Mouse (Mus musculus) bone marrow, adult 2 months (tissue): ENCODE measurements around the gene Cuedc2.

ENCODE experiments used
- CTCF ChIP-seq: fragments of 200-500 bp; IDR thresholded peaks from 2 replicates; pipeline ENCODE4 v1.5.1; 2011; ENCODE audit warnings: low read length, control low read depth; ENCODE audit not compliant: control insufficient read depth, insufficient read depth
- POLR2A ChIP-seq: fragments of 200-500 bp; IDR thresholded peaks from 2 replicates; pipeline ENCODE4 v1.6.1; 2011; ENCODE audit warnings: low read depth, mild to moderate bottlenecking, control low read depth, low read length, borderline replicate concordance; ENCODE audit not compliant: control insufficient read depth

DNA sequence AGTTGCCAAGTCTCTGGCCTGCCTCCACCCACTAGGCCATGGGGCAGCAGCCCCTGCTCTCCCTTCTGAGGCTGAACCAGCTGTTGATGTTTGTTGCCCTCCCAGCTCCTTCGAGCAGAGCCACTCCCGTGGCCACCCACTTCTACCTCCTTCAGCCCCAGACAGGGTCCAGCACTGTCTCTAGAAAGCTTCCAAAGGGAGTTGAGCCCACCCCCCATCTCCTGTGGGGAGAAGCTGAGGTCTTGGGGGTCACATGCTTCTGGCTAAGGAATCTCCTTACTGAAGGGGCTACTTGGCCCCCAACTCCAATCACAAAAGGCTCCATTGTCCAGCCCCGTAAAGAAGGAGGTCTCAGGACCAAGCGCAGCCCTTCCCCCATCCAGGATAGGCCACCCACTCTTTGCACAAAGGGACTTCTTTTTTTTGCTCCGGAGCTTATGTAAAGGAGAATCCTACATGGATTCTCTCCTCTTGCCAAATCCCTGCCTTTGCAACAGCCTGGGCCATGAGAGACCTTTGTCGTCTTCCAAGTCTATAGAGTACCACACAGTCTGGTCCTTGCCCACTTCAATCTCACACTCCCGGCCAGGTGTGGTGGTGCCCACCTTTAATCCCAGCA, 5.7 kb downstream of the Cuedc2 start:
- TF ChIP-seq POLR2A: no peak
- no peak for TF ChIP-seq CTCF
